Mouse (Mus musculus) thymus, postnatal 25 days (tissue): Measurements from ENCODE around the gene Btrc.

Experiments
- DNase-seq: peaks from one replicate; pipeline ENCODE4 v3.0.0; 2022

Gene Btrc

DNA sequence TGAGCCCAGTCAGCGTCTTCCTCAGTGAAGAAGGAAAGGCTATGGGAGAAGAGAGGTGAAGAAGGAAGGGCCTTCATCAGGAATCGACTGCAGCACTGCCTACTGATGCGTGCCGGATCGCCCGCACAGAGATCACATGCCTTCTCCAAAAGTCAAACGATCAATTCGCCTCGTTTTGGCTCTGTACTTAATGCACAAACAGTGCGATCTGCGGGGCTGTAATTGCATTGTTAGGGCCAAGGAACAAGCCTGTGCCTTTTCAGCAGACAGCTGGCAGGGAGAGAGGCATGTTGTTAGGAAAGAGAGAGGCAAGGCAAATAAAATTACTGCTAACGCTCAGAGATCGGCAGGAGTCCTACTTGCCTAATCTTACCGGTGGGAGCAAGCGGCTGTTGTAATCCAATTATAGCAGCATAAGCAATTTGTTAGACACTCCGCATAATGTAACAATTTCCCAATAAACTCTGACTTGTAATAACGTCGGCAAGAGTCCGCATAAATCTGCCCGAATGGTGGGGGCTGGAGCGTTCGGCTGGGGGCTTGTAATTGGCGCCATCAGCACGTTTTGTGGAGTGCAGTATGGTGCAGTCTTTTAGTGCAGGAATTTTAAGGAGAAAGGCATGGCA, 112.5 kb downstream of the Btrc start:
- DNase-seq = no peak

DNA sequence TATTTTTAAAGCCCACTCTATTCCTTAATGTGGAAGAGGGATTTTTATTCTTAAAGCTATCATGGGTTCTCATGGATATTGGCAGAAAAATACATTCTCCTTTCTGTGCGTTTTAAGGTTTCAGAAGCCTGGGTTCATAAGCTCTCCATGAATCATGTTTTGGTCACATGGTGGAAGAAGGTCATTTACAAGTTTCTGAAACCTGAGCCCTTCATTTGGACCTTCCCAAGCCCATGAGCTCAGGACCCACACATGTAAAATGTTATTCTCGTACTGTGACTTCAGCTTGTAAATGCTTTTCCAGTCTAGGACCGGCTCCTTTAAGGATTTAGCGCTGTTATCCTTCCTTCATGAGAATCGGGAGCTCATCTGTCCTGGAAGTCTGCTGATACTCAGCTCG, 116.0 kb downstream of the Btrc start:
- DNase-seq = no peak

DNA sequence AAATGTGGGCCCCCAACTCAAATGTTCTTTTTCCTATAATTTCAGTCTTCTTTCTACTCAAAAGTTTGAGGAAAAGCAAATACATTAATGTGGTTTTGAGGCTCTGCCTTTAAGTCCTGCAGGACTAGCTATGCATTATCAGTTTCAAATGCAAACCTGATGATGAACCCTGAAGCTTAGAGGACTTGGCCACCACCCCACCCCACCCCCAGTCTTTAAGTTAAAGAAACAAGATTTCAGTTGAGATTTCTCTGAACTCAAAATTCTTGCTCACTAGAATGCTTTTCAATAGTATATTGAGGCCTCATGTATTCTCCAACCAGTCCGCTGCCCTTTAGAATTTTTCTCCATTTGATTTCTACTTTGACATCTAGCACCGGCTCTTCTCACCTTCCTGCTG, 117.0 kb downstream of the Btrc start:
- no peak for DNase-seq

DNA sequence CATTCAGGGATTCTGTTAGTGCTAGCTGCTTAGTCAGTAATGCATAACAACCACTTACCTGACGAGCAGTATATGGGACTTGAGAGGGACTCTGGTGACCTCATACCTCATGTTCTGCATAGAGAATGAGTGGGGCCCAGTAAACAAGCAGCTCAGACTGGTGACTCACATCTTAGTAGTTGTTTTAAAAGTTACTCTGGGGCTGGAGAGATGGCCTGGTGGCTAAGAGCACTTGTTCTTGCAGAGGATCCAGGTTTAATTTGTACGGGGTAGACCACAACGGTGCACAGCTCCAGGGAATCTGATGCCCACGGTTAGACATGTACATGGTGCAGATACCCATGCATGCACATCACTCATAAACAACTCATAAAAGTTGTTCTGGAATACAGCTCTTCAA, 117.4 kb downstream of the Btrc start:
- DNase-seq = no peak

DNA sequence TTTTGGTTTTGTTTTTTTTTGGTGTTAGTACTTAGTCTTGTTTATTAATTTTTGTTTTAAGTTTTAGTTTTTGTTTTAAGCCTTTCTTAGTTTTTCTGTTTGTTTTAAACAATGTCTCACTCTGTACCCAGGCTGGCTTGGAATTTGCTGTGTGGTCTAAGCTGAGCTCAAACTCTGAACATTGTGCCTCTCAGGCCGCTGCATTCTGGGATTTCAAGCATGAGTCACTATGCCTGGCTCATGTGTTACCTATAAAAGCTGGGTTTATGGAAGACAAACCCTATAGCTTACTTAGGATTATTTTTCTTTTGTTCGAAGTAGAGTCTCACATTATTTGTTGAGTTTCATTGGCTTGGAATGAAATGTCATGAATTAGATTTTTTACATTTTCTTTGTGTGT, 119.9 kb downstream of the Btrc start:
- DNase-seq = no peak

DNA sequence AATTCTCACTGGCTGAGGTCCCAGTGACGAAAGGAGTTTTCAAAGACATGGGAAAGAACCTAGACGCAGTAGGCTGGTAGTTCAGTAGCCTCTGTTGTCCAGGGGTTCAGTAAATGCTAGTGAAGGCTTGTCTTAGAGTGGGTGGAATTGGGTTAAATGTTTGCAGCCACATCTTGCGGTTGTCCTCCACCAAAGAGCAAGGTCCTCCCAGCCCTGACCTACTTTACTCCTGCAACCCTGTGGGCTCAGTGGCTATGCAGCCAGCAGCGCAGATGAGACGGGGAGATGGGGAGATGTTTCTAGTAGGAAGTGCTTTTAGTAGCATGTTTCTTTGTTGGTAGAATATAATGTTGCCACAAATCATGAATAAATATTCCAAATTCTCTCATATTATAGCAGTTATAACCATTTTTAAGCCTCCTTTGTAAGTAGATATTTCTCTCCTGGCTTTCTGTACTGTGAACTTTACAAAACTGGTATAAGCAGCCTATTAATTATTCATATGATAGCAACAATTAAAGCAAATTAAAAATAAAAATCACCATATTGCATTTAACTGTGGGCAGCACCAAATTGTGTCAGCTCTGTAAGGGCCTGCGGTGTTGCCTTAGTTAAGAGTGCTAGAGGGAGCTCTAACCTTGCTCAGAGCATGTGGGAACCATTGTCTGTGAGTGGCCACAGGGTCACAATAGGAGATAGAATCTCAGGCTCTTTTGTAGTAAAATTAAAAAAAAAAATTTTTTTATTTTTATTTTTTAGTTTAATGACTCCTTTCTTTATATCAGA, 122.9 kb downstream of the Btrc start:
- no peak for DNase-seq

DNA sequence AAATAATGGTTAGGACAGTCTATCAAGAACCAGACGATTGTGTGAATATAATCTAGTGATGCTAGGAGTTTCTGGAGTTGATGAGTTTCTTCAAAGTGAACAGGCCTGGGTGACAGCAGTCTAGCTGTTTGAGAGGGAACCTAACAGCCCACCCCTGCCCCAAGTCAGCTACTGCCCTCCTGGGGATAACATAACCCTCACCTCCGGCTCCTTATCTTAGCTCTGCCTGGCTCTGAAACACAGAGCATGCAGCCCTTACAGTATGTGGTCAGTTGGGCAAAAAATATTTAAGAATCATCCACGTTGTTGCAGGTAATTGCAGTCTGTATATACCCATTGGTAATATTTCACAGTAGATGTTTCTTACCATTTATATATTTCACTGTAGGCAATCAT, 123.5 kb downstream of the Btrc start:
- no peak for DNase-seq

DNA sequence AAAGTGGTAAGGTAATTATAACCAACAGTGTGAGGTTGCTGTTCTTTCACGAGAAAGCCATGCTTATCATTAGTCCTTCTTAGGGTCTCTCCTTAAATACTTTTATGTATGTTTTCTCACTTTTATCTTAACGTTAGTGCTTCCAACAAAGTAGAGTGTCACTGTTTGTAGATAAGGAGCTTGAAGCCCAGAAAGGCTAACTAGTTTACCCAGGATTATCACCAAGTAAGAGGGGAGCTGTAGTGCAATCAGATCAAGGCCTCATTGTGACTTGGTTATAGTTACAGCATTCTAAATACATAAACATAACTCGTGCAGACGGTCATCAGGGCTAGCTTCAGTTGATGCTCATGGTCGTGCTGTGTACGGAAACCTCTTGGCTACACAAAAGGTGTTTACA, 126.4 kb downstream of the Btrc start:
- DNase-seq = no peak

DNA sequence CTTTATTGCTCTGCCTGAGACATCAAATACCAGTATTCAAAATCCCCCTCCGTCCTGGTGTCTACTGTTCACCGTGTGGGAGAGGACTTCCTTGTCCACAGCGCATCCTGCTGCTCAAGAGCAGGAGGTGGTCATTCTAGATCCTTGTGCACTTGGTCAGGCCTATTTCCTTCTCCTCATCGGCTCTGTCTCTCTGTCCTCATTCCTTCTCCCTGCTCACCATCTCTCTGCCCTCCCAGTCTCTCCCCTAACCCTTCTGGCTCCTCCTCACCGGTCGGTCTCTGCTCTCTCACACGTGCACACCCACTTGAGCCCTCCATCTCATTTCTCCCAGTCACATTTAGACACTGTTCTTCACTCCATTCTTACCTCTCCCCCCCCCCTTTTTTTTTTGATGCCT, 127.7 kb downstream of the Btrc start:
- DNase-seq = no peak

DNA sequence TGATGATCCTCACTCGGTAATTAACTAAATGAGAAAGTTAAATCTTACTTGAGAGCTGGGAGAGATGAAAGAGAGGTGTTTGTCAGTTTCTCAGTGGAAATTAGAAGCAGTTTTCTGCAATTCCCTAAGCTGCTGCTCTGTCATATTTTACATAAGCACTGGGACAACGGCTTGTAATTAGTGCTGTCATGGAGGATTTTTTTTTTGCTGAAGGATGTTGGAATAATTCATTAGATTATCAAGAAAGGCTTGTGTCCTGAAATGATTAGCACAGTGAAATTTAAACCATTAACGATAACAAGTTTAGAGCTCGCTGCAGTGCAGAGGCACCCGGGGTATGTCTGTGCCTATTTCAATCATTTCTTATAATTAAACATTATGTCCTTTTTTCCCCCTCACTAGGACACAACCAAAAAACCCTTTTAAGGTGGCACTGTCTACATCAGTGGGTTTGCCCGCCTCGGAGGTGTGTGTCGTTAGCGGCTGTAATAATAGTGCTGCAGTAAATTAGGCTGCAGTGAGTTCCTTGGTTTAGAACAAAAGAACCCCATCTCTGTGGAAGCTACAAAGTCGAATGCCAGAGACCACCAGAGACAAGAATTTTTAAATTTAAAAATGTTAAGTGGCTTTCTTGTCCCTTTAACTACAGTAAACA, 130.7 kb downstream of the Btrc start:
- DNase-seq = no peak

DNA sequence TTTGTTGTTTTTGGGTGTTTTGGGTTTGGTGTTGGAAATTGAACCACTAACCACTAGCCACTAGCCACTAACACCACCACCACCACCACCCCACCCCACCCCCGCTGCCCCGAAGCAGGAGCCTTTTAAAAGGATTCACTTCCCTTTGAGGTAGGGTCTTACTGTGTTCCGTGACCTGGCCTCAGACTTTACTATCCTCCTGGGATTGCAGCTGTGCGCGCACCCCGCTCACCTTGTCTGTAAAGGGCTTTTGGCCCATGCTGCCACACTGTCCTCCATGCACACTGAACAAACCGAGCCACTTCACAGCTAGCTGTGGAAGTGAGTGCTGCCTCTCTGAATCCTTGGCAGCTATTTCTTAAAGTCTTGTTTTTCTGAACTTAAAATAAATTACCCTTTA, 141.9 kb downstream of the Btrc start:
- DNase-seq = no peak

DNA sequence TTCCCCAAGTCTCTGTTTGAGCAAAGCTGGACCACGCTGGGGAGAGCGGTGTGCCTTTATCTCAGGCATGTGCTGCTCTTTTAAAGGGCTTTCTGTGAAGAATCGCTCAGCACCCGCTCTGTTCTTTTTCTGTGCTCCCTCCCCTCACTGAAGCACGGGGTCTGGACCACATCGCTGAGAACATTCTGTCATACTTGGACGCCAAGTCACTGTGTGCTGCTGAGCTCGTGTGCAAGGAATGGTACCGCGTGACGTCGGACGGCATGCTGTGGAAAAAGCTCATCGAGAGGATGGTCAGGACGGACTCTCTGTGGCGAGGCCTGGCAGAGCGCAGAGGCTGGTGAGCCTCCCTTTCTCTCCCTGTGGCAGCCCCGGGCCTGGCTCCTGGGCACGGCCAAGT, 144.0 kb downstream of the Btrc start:
- DNase-seq = no peak

DNA sequence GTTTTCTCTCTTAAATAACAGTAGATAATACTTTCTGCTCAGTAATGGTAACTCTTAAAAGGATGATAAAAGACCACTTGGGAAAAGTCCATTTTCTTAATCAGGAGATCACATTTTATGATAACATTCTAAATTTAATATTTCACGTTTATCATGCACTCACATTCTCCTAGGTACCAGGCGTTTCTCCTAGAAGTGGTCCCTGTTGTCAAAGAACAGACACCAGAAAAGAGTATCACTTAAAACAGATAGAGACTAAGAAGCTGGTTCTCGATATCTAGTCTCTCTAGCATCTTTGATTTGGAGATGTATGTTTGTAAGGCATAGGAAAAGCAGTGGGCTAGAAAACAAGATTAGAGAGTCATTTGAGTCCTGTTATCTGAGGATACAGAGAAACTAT, 147.1 kb downstream of the Btrc start:
- no peak for DNase-seq

DNA sequence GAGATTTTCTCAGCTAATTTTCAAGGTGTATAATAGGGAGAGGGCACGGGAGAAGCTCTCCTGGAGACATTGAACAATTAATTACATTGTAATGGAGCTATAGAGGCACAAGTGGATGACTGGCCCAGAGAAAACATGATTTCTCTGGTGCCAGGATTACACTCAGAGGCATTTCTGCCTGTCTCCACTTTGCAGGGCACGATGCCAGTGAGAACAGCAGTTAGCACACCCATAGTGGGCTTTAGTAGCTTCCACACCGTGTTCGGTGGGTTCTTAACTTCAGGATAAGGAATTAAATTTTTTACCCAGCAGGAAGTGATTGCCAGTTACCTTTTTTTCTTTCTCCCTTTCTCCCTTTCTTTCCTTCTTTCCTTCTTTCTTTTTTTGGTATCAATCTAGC, 147.9 kb downstream of the Btrc start:
- no peak for DNase-seq

DNA sequence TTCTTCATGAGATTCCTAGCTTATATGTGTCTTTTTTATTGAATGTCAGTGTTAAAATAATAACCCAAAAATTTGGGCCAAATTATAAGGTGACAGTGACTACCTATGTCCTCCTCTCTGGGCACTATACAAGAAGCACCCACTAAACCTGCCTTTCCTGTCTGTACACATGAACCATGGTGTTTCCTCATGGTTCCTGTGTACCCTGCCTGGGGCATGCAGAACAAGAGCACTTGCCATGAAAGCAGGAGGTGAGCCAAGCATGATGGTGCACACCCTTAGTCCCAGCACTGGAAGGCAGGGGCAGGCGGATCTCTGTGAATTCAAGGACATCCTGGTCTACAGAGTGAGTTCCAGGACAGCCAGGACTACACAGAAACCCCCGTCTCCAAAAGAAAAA, 151.8 kb downstream of the Btrc start:
- DNase-seq = no peak

DNA sequence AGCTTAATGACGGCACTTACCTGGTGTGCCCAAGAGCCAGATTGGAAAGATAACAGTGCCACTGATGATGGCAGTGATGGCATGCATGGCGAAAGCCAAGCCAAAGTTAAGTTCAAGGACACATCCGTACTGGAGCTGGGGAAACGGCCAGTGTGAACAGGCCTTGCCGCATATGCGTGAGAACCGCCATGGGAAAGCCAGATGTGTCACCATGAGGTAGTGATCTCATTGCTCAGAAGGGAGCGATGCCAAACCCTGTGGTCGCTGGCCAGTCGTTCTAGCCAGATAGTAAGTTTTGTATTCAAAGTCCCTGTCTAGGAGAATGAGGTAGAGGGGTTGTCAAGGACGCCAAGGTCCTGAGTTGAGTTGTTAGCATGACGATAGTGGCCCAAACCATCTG, 152.7 kb downstream of the Btrc start:
- no peak for DNase-seq

DNA sequence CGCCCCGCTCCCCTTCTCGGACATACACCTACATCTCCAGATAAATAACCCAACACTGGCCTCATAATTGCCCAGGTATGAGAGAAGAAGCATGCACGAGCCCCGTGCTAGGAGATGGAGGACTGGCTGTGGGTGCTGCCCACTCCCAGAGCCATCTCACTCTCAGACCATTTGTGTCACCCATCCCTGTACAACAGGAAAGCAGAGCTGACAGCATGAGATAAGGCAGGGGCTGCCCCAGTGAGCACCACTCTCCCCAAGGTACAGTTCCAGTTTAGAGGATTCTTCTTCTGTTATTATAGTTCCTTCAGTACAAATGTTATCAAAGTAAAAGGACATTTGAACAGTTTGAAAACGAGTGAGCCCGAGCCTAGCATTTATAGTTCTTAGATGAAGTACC, 163.8 kb downstream of the Btrc start:
- DNase-seq = no peak

DNA sequence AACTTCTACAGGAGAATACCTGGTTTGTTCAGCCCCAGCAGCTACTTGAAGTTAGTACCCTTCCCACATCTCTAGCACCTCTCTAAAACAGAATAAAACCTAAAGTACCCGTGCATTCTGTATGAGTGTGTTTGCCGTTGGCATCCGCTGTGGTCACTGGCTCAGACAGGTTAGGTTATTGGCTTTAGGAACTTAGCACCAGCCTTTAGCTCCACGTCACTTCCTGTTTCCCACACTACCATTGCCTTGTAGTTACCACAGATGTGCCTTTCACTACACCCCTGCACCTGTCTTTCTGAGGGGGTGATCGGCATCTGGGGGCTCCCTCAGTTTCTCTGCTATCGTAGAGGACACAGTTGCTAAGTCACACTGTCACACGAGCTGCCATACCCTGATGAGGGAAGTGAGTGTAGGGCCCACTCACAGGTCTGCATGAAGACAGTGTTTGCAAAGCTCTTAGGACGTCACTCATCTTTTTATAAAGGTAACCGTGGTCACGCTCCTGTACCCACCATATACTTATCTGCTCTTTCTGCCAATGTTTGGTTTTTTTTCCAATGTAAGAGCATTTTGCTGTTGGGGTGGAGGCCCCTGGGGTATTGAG, 164.5 kb downstream of the Btrc start:
- DNase-seq = peak; percentile 66

DNA sequence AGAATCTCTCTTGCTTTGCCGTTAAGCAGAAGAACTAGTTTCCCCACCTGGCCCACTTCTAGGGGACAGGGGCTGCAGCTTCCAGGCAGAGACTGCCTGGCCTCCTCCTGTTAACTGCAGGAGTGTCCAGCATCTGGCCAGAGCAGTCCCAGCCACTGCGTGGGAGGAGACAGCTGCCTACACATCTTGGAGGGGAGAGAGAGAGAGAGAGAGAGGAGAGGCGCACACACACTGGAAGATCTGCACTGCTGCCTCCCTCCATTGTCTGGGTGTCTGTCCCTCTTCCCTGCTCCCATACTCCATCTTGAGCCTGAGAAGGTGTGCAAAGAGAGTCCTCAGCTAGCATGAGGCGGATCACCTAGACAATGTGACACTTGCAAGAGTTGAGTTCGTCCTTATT, 165.8 kb downstream of the Btrc start:
- no peak for DNase-seq

DNA sequence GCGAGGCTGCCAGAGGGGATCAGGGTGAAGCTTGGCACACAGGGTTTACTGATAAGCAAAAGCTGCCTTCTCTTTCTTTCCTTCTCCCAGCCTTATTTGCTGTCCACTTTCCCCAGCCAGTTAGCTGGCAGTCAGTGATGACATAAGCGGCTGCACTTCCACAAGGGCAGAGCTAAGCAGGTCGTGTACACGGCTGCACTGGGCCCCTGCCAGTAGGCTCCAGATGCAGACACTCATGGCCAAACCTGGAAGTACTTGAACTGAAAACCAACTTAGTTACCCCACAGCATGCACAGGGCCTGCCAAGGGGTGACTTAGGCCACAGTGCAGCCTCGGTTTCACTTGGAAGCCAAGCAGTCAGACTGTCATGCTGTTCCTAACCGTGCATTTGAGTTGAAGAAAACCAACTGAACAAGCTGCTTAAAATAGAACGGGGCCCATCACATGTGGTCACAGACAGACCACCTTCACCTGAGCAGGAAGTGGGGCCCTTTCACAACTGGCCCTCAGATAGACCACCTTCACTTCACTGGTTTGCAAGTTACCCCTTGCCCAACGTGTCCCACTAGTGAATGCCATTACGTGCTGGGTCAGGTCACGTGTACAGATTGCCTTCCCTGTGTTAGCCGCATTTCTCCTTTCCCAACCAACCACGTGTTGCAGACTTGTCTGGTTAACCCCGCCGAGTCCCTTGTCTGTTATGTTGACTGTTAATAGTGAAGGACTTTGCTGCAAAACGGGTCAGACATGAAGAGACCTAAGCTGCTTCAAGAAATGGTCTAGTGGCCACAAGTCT, 166.9 kb downstream of the Btrc start:
- no peak for DNase-seq

DNA sequence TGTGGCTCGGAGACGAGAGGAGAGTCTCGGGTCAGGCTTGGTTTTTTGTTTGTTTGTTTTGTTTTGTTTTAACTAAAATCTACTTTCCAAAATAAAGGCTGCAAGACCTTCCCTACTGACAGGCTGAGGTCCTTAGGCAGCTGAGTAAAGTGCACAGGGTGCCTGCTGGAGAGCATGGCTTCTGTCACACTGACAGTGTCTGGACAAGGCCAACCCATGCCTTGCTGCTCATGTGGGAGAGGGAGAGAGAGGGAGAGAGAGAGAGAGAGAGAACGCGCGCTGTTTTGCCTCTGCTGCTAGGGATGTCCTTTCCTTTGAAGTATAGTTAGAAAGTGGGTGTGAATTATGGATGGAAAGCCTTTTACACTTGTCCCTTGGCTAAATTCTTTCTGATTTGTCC, 168.0 kb downstream of the Btrc start:
- no peak for DNase-seq

DNA sequence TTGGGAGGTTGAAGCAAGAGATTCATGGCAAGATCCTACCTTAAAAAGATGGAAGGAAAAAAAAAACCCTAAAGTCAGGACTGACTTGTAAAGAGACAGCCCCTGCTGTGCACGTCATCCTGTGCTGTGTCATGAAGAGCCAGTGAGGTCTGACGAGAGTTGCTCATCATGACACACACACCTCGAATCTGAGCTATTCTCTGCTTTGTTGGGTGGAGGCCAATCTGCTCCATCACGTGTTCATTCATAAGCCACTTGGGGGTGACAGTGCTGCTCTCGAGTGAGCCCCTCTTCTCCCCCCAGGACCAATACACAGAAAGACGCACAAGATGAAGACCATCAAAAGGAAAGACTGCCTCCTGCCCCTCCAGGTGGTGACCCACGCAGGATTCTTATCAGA, 170.1 kb downstream of the Btrc start:
- DNase-seq = no peak

DNA sequence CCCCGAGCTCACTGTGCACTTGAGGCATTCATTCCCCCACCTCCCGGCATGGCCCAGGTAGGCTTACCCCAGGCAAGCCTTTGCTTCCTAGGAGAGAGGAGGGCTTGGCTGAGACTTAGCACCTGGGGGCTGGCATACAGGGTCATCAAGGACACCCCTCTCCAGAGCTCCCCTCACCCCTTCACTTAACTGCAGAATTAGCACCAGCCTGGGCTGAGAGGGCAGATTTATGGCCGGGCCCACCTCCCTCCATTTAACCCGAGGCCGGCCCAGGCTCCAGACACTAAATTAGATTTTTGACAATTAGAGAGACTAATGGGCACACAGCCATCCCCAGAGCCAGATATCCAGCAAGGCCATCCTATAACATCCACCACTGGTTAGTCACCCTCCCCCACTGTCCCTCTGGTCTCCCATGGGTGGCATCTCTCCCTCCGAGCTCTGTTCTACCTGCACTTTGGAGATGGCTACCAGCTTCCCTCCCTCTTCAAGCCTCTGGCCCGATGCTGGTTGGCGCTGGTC, 171.7 kb downstream of the Btrc start:
- DNase-seq = no peak
